Mouse (Mus musculus) neural tube, embryonic 13.5 days (tissue): ENCODE results near the gene Tsga10ip. TPM values are rescaled to one million over a fixed set of nuclear protein-coding genes. Genes with fewer than 3 reads are reported as not detected.

ENCODE experiments used
- ATAC-seq: fragments of 200-750 bp; cut with Nextera tagmentation; 2 replicates; pipeline ENCODE4 v1.8.0; 2017; ENCODE audit warnings: low read depth, mild to moderate bottlenecking, moderate TSS enrichment, moderate library complexity
- H3K27ac ChIP-seq: fragments of 300-500 bp; sonication (generic); replicated peaks from 2 replicates; pipeline ENCODE4 v1.5.1; 2015; ENCODE audit warnings: moderate library complexity, mild to moderate bottlenecking, inconsistent platforms
- H3K27me3 ChIP-seq: fragments of 300-500 bp; sonication (generic); 2 replicates; pipeline ENCODE4 v1.6.1; 2015; ENCODE audit warnings: mild to moderate bottlenecking, inconsistent platforms
- H3K36me3 ChIP-seq: fragments of 300-500 bp; sonication (generic); 2 replicates; pipeline ENCODE4 v1.6.1; 2015; ENCODE audit warnings: mild to moderate bottlenecking, inconsistent platforms
- H3K4me1 ChIP-seq: fragments of 300-500 bp; sonication (generic); replicated peaks from 2 replicates; pipeline ENCODE4 v1.6.1; 2015; ENCODE audit warnings: inconsistent platforms
- H3K4me2 ChIP-seq: fragments of 300-500 bp; sonication (generic); 2 replicates; pipeline ENCODE4 v1.6.1; 2015; ENCODE audit warnings: inconsistent platforms, mild to moderate bottlenecking, moderate library complexity
- H3K4me3 ChIP-seq: fragments of 300-500 bp; sonication (generic); 2 replicates; pipeline ENCODE4 v1.5.1; 2015; ENCODE audit warnings: mild to moderate bottlenecking, inconsistent platforms
- H3K9ac ChIP-seq: fragments of 300-500 bp; sonication (generic); 2 replicates; pipeline ENCODE4 v1.6.1; 2015; ENCODE audit warnings: moderate library complexity, mild to moderate bottlenecking, inconsistent platforms
- H3K9me3 ChIP-seq: fragments of 300-500 bp; sonication (generic); 2 replicates; pipeline ENCODE4 v1.6.1; 2016; ENCODE audit warnings: inconsistent platforms
- WGBS: fragments of 180-500 bp; shearing (Covaris S2); methylation state at CpG from one replicate; pipeline ENCODE4 v1.1.7; 2015; 5-methylcytosine and 5-hydroxymethylcytosine counted together
- polyA plus RNA-seq: library from polyadenylated mRNA; unstranded; fragments of >200 nt; fragmentation: Nextera tagmentation; extraction: Ambion mirVana; gene quantifications from 2 replicates; pipeline ENCODE4 v1.2.1, GENCODE M21; 2015

The Tsga10ip gene
- polyA plus RNA-seq, 1 experiment from 2014 or later: 0.20 TPM

DNA sequence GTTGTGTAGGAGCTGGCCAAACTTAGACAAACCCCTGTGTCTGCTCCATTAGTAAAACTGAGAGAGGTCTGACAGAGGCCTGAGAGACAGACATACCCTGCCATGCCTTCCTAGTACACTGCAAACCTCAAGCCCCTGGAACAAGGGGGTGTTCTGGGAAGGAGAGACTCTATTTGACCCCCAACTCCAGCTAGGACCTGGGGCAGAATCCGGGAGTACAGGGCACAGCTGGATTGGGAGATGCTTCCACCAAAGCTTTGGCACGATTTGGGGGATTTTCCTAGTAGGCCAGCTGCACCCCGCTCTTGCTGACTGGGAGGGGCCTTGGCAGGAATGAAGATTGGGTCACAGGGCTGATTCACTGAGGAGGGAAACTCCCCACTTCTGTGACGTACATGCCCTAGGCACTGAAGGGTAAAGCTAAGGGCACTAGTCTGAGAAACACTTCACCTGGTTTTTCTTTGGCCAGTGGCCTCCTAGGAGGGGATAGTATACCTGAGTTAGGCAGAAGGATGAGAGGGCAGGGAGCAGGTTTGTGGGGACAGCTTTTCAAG, 29.7 kb upstream of the Tsga10ip start:
- Histone ChIP-seq H3K27me3 (peaks cover 8% of the 10 kb centered on the region; the same call in 1 of the 2 replicates), H3K9ac (no peak overlapping the region), H3K9me3 (no peaks in the 10 kb centered on the region), H3K27ac (no peak overlapping the region), H3K4me2 (no peak overlapping the region), H3K36me3 (peaks cover 15% of the 10 kb centered on the region), H3K4me3 (no peak overlapping the region), H3K4me1 (peaks cover 28% of the 10 kb centered on the region)
- 80% methylated on average over 4 of the region's 4 CpGs for WGBS
- no peak for ATAC-seq

DNA sequence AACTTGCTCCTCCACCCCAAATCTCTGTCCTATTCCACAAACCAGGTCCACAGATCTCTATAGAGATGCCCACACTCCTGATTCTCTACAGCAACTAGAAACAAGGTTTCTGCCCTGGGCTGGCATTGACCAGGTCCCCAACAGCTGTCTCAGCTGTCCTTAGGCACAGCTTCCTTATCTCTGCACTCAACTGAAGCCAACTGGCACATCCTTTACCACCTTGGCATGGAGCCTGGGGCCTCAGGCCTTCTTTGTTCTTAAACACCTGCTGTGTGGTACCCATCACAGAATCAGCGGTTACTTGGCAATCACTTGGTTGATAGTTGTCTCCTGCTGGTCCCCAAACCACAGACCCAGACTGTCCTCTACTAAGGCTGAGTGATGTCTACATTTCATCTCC, 28.1 kb upstream of the Tsga10ip start:
- Histone ChIP-seq H3K4me3 (no peak overlapping the region), H3K36me3 (peaks cover 25% of the 10 kb centered on the region), H3K4me2 (no peak overlapping the region), H3K27ac (no peak overlapping the region), H3K9ac (no peak overlapping the region), H3K4me1 (peaks cover 43% of the 10 kb centered on the region), H3K27me3 (peaks cover 8% of the 10 kb centered on the region; the same call in 1 of the 2 replicates), H3K9me3 (no peaks in the 10 kb centered on the region)
- WGBS: 71% methylated on average over 1 of the region's 1 CpGs
- ATAC-seq: no peak

DNA sequence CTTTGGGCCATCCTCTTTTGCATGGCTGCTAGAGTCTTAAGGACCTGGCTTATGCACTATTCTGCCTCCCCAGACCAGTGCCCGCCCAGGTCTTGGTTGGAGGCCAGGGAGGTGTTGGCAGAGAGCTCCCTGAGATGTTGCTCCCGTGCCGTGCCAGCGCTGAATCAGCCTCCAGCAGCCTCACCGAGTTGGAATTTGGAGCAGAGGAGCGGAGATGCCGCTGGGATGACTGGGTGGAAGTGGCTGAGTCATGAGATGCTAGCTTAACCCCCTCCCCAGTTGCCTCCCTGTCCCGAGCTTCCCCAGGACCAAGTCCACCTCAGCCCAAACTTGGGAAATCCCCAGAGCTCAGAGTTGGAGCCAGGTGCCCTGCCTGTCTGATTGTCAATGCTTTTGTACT, 27.5 kb upstream of the Tsga10ip start:
- H3K9ac ChIP-seq: no peak overlapping the region
- H3K4me3 ChIP-seq: no peak overlapping the region
- WGBS: 77% methylated on average over 8 of the region's 8 CpGs
- H3K4me1 ChIP-seq: peaks cover 43% of the 10 kb centered on the region
- H3K36me3 ChIP-seq: peaks cover 25% of the 10 kb centered on the region
- H3K27ac ChIP-seq: no peak overlapping the region
- H3K9me3 ChIP-seq: no peaks in the 10 kb centered on the region
- H3K4me2 ChIP-seq: no peak overlapping the region
- no peak for ATAC-seq
- 0 out of 2 replicates have a peak, but pooled peaks cover 4% of the 10 kb centered on the region for H3K27me3 ChIP-seq

DNA sequence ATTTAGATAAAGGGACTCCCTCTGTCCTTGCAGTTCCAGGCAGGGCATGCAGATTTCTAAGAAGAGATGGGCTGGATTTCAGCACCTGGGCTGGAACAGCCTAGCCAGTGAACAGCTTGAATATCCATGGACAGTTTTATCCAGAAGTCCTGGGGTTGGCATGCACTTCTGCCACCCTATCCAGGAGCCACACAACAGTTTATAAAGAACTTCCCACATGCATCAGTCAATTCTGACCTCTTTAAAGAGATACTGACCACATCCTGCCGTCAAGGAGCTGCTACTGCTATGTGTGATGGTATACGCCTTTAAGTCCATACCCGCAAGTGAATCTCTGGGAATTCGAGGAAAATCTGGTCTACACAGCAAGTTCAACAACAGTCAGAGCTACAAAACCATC, 26.9 kb upstream of the Tsga10ip start:
- no peak overlapping the region for H3K9ac ChIP-seq
- H3K27me3 ChIP-seq: 0 out of 2 replicates have a peak, but pooled peaks cover under 1% of the 10 kb centered on the region
- no peak overlapping the region for H3K27ac ChIP-seq
- peaks cover 25% of the 10 kb centered on the region for H3K36me3 ChIP-seq
- H3K4me2 ChIP-seq: no peak overlapping the region
- no peaks in the 10 kb centered on the region for H3K9me3 ChIP-seq
- ATAC-seq: no peak
- no peak overlapping the region for H3K4me3 ChIP-seq
- 83% methylated on average over 4 of the region's 4 CpGs for WGBS
- H3K4me1 ChIP-seq: peaks cover 43% of the 10 kb centered on the region

DNA sequence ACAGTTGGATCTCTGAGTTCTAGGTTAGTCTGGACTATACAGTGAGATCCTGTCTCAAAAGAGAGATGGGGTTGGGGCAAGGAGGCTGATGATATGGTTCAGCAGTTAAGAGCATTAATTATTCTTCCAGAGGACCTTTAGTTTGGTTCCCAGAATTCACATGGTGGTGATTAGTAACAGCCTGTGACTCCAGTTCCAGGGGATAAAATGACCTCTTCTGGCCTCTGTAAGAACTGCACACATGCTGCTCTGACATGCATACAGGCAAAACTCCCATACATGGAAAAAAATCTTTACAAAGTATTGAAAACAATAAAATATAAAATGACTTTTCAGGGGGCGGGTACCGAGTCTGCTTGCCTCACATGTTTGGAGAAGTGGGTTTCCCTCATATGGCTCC, 25.8 kb upstream of the Tsga10ip start:
- 92% methylated on average over 2 of the region's 2 CpGs for WGBS
- peaks cover 29% of the 10 kb centered on the region for H3K36me3 ChIP-seq
- no peak overlapping the region for H3K4me2 ChIP-seq

DNA sequence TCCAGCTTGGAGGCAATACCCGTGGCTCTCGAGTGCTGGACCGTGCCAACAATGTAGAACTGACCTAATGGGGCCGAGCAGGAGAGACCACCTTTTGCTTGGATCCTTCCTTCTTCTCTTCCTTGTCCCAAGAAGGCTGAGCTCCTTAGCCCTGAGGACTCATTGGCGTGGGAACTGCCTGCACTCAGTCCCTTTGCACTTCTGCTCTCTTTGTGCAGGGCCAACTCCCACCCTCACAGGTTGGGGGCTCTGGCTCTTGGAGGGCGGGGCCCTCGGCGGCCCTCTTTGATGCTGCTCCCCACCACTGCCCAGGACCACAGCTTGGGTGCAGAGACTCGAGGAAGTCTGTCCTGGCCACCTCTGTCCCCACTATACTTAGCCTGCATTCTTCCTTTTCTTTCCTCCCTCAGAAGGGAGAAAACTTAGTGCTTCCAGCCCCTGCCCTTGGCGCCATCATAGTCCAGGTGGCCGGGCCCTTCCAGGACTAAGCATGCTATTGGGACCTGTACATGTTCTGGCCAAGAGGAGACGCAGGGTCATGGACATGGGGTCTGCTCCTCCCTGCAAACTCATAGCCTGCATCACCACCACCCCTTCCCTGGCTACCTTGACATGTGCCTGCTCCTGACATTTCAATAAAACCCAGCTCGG, 24.4 kb upstream of the Tsga10ip start:
- H3K9me3 ChIP-seq: no peaks in the 10 kb centered on the region
- H3K27me3 ChIP-seq: no peaks in the 10 kb centered on the region
- peak overlapping the region; percentile 94 for H3K4me2 ChIP-seq
- H3K36me3 ChIP-seq: peaks cover 40% of the 10 kb centered on the region
- ATAC-seq: no peak
- peaks cover 49% of the 10 kb centered on the region for H3K4me1 ChIP-seq
- peak overlapping the region; percentile 8; the same call in 1 of the 2 replicates for H3K9ac ChIP-seq
- 92% methylated on average over 13 of the region's 13 CpGs for WGBS
- H3K27ac ChIP-seq: no peak overlapping the region
- peak overlapping the region; percentile 88 for H3K4me3 ChIP-seq

More for the DNA sequence above, 25.8 kb upstream of the Tsga10ip start:
- Histone ChIP-seq H3K9ac (no peak overlapping the region), H3K27me3 (no peaks in the 10 kb centered on the region), H3K9me3 (no peaks in the 10 kb centered on the region), H3K4me3 (no peak overlapping the region), H3K4me1 (peaks cover 43% of the 10 kb centered on the region), H3K27ac (no peak overlapping the region)
- ATAC-seq: no peak

DNA sequence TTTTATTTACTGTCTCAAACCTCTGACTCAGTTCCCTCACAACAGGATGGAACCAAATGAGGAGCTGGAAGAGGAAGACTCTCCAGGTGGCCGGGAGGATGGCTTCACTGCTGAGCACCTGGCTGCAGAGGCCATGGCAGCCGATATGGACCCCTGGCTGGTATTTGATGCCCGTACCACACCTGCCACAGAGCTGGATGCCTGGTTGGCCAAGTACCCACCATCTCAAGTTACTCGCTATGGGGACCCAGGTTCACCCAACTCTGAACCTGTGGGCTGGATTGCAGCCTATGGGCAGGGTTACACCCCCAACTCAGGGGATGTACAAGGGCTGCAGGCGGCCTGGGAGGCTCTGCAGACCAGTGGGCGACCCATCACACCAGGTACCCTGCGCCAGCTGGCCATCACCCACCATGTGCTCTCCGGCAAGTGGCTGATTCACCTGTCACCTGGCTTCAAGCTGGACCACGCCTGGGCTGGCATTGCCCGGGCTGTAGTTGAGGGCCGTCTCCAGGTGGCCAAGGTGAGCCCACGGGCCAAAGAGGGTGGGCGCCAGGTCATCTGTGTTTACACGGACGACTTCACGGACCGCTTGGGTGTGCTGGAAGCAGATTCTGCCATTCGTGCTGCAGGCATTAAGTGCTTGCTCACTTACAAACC, 23.7 kb upstream of the Tsga10ip start:
- peak overlapping the region; percentile 88 for H3K4me3 ChIP-seq
- H3K27me3 ChIP-seq: no peaks in the 10 kb centered on the region
- peaks cover 46% of the 10 kb centered on the region for H3K36me3 ChIP-seq
- ATAC-seq: no peak
- 92% methylated on average over 18 of the region's 18 CpGs for WGBS
- no peaks in the 10 kb centered on the region for H3K9me3 ChIP-seq
- H3K9ac ChIP-seq: peak overlapping the region; percentile 92
- H3K4me2 ChIP-seq: peak overlapping the region; percentile 94
- peaks cover 49% of the 10 kb centered on the region for H3K4me1 ChIP-seq
- peak overlapping the region; percentile 90 for H3K27ac ChIP-seq

DNA sequence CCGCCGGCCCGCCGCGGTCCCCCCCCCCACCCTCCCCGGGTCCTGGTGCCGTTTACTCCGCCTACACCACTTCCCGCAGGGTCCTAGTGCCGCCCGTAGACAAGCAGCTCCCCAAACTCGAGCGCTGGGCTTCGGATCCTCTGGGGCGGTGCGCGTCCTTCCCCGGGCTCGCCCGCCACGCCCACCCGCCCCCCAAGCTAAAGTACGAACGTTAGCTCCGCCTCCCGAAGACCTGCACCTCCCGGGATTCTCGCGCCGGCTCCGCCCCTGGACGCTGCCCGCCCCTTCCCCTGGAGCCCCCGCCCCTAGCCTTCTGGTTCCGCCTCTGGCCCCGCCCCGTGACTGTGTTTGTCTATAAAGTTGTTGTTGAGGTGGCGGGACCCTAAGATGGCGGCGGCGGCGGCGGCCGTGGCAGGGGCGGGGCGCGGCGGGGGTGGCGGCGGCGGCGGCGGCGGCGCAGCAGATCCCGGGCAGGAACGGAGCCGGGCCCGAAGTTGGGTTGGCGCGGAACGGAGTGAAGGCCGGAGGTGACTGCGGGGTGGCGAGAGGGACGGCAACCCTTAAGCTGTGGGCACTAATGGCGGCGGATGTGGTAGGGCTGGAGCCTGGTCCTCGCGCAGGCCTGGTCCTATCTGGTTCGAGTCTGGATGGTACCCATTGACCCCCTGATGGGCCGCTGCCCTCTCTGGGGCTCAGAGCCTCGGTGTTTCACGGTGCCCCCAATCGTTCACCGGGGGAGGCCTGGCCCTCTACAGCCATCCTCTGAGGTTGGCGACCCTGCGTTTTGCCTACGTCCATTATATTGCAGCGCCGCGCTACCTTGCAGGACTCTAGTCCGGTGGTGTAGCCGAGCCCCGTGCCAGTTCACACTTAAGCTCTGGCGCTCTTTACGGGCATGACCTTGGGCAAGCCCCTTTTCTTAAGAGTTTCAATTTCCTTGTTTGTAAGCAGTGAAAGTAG, 22.7 kb upstream of the Tsga10ip start, which contains the start of the genes Drap1 and AI837181:
Gene Drap1, minus strand, starts transcription at position 198 of the 960 bp plus-strand sequence.
Gene AI837181, plus strand, starts transcription at position 363 of the 960 bp plus-strand sequence.
- H3K4me2 ChIP-seq: peak within 1 kb of the TSS; percentile 94
- no peaks in the 10 kb centered on the region for H3K27me3 ChIP-seq
- WGBS: 0% methylated on average over 76 of the region's 87 CpGs
- H3K4me1 ChIP-seq: peaks cover 49% of the 10 kb centered on the region
- H3K9me3 ChIP-seq: no peaks in the 10 kb centered on the region
- peak within 1 kb of the TSS; percentile 95 for H3K27ac ChIP-seq
- peaks cover 56% of the 10 kb centered on the region for H3K36me3 ChIP-seq
- peak within 1 kb of the TSS; percentile 88 for H3K4me3 ChIP-seq
- peak; percentile 93 for ATAC-seq
- H3K9ac ChIP-seq: peak within 1 kb of the TSS; percentile 92

DNA sequence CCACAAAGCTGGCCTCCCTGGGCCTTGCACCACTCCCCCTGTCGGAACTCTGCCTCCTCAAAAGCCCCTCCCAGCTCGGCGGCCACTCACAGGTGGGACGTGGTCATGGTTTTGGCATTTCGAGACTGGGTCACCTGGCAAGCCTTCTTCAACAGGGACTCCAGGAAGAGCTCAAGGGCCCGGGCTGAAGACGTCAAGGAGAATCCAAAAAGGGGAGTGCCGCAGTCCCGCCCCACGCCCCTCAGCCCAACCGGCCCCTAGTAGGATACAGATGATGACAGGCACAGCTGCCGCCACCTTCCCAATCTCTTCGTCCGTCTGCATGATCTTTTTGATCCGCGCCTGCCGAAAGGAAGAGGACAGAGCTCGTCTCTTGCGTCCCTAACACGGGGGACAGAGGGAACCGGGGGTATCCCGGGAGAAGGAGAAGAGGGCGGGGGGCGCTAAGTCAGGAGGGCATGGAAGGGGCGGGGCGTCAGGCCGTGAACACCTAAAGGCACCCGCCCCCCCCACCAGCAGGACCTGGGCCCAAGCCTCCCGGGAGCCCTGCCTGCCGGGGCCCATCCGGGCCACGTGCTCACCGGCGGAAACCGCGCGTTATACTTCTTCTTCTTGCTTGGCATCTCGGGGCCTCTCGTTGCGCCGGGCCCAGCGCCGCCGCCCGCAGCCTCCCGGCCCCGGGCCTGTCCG, 21.9 kb upstream of the Tsga10ip start:
- Histone ChIP-seq H3K9ac (peak overlapping the region; percentile 92), H3K27ac (peak overlapping the region; percentile 95), H3K36me3 (peaks cover 61% of the 10 kb centered on the region), H3K9me3 (no peaks in the 10 kb centered on the region), H3K4me3 (peak overlapping the region; percentile 88), H3K27me3 (no peaks in the 10 kb centered on the region), H3K4me2 (peak overlapping the region; percentile 94), H3K4me1 (peaks cover 49% of the 10 kb centered on the region)
- WGBS: under 1% methylated on average over 42 of the region's 48 CpGs
- ATAC-seq: peak; percentile 66

DNA sequence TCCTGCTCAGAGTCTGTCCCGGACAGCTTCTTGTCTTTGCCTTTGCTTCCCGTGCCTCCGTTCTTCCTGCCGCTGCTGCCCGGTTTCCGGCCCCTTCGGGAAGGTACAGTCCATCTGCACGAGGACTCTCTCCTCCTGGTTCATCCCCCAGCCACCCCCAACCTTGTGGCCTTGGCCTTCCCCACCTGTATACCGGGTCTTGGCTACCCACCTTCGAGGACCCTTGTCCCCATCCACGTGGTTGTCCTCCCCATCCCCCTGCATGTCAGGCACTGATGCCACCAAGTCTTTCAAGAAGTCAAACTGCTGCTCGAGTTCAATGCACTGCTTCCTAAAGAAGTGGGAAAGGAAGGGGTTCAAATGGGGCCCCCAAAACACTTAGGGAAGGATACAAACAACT, 21.2 kb upstream of the Tsga10ip start:
- Histone ChIP-seq H3K9ac (peak overlapping the region; percentile 92), H3K4me2 (peak overlapping the region; percentile 94), H3K27me3 (no peaks in the 10 kb centered on the region), H3K4me1 (peaks cover 49% of the 10 kb centered on the region), H3K36me3 (peaks cover 58% of the 10 kb centered on the region), H3K4me3 (peak overlapping the region; percentile 88), H3K9me3 (no peaks in the 10 kb centered on the region), H3K27ac (peak overlapping the region; percentile 95; the same call in 1 of the 2 replicates)
- ATAC-seq: no peak
- 69% methylated on average over 12 of the region's 12 CpGs for WGBS

DNA sequence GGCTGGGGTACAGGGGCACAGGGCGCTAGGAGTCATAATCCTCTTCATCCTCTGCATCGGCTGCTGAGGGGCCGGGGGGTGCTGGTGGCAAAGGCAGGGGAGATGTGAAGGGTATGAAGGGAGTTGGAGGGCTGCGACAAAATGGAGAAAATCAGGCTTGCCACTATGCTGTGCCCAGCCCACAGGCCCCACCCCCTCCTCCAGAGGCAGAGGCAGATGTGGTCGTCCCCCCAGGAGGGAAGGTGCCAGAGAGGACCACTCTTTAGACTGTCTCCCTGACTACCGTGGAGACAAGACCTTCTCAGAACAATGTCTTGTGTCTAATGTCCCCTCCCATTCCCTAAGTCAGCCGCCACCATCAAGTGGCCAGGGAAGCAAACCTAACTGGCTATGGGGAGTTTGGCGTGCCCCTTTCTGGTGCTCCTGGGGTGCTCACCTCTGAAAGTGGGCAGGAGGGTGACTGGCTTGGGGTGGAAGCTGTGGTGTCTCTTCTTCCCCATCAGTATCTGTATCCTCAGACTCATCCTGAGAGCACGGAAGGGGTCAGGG, 20.6 kb upstream of the Tsga10ip start:
- peaks cover 45% of the 10 kb centered on the region for H3K4me1 ChIP-seq
- peak overlapping the region; percentile 88 for H3K4me3 ChIP-seq
- no peak for ATAC-seq
- no peaks in the 10 kb centered on the region for H3K27me3 ChIP-seq
- H3K4me2 ChIP-seq: peak overlapping the region; percentile 94
- no peaks in the 10 kb centered on the region for H3K9me3 ChIP-seq
- peak overlapping the region; percentile 92 for H3K9ac ChIP-seq
- H3K27ac ChIP-seq: no peak overlapping the region
- H3K36me3 ChIP-seq: peaks cover 57% of the 10 kb centered on the region
- 77% methylated on average over 9 of the region's 9 CpGs for WGBS
